Mouse (Mus musculus): ENCODE results near the gene Meis1. TPM values are rescaled to one million over a fixed set of nuclear protein-coding genes. Genes with fewer than 3 reads are reported as not detected.

Gene Meis1
- total and polyA plus RNA-seq, 3 experiments = 8.2 to 16.5 TPM; not detected in 1

- H3K79me2 ChIP-seq (ENCODE audit: control insufficient read depth, insufficient read depth, low read length, poor library complexity) = peaks cover 3% of the 10 kb centered on the region; the same call in 1 of the 2 replicates
- no peak overlapping the region for H3K4me3 ChIP-seq (ENCODE audit: control insufficient read depth in 1 of 2, insufficient read depth in 1 of 2, low read depth in 2 of 2, low read length in 2 of 2)
- H3K27me3 ChIP-seq (ENCODE audit: control insufficient read depth in 1 of 2, insufficient read depth in 2 of 2, low read length in 2 of 2) = no peaks in the 10 kb centered on the region; a peak in 1 of 4 replicates
- H3K9me3 ChIP-seq (replicated peaks; ENCODE audit: insufficient read depth, low read length) = no peaks in the 10 kb centered on the region
- no peak for DNase-seq (ENCODE audit: low read depth, low spot score)
- H3K36me3 ChIP-seq (ENCODE audit: control insufficient read depth in 1 of 2, insufficient read depth in 2 of 2, low read length in 2 of 2) = peaks cover 0 to 5% of the 10 kb centered on the region in 2 experiments; a peak in 1 of 4 replicates
- no peak overlapping the region for H3K27ac ChIP-seq (ENCODE audit: control insufficient read depth, low read depth, low read length)
- no peaks in the 10 kb centered on the region for H3K4me1 ChIP-seq (ENCODE audit: control insufficient read depth in 1 of 2, insufficient read depth in 2 of 2, low read length in 2 of 2)
- H3K9ac ChIP-seq (ENCODE audit: control insufficient read depth, low read depth, low read length, poor library complexity, severe bottlenecking) = no peak overlapping the region
- TF ChIP-seq GABPA (IDR thresholded peaks at IDR 0.05; ENCODE audit: low read depth, low read length) (no peak), POLR2A (IDR thresholded peaks at IDR 0.05; ENCODE audit: control insufficient read depth in 1 of 2, insufficient read depth in 1 of 2, low read depth in 1 of 2, low read length in 2 of 2, poor library complexity in 1 of 2) (no peak), RCOR1 (IDR thresholded peaks at IDR 0.05; ENCODE audit: low read depth, low read length) (no peak; the same call in 1 of the 2 replicates), JUND (IDR thresholded peaks at IDR 0.05; ENCODE audit: low read depth, low read length) (no peak), ELF1 (IDR thresholded peaks at IDR 0.05; ENCODE audit: low read depth, low read length) (no peak), EP300 (IDR thresholded peaks at IDR 0.05; ENCODE audit: low read depth in 1 of 2, low read length in 2 of 2) (no peak), CHD2 (IDR thresholded peaks at IDR 0.05; ENCODE audit: low read length) (no peak), MYC (IDR thresholded peaks at IDR 0.05; ENCODE audit: low read depth, low read length) (no peak), ZKSCAN1 (IDR thresholded peaks at IDR 0.05; ENCODE audit: low read depth, low read length) (no peak), ZMIZ1 (IDR thresholded peaks at IDR 0.05; ENCODE audit: low read depth, low read length) (no peak), MYB (IDR thresholded peaks at IDR 0.05; ENCODE audit: low read depth, low read length) (no peak), POLR2AphosphoS5 (IDR thresholded peaks at IDR 0.05; ENCODE audit: borderline replicate concordance, low read depth, low read length) (no peak), NRF1 (IDR thresholded peaks at IDR 0.05; ENCODE audit: insufficient read depth, low read depth, low read length, poor library complexity, severe bottlenecking) (no peak), CTCF (IDR thresholded peaks at IDR 0.05 in 2 of 3, conservative IDR thresholded peaks at IDR 0.05 in 1 of 3; ENCODE audit: control insufficient read depth in 1 of 3, insufficient read depth in 1 of 3, low read depth in 2 of 3, low read length in 3 of 3, poor library complexity in 1 of 3, severe bottlenecking in 1 of 3) (no peak)
These were observed 4.6 kb upstream of the Meis1 start for GRCm38 (mm10) chr11:19023356-19023755.

GRCm38 (mm10) chr11:19022576-19022975 lies 3.8 kb upstream of the Meis1 start:
- H3K4me3 ChIP-seq (ENCODE audit: control insufficient read depth in 1 of 2, insufficient read depth in 1 of 2, low read depth in 2 of 2, low read length in 2 of 2) = no peak overlapping the region
- no peaks in the 10 kb centered on the region for H3K27me3 ChIP-seq (ENCODE audit: control insufficient read depth in 1 of 2, insufficient read depth in 2 of 2, low read length in 2 of 2)

More at GRCm38 (mm10) chr11:19022576-19022975, 3.8 kb upstream of the Meis1 start:
- Histone ChIP-seq H3K4me1 (ENCODE audit: control insufficient read depth in 1 of 2, insufficient read depth in 2 of 2, low read length in 2 of 2) (no peaks in the 10 kb centered on the region; a peak in 1 of 4 replicates), H3K79me2 (ENCODE audit: control insufficient read depth, insufficient read depth, low read length, poor library complexity) (peaks cover 5% of the 10 kb centered on the region; the same call in 1 of the 2 replicates), H3K27ac (ENCODE audit: control insufficient read depth, low read depth, low read length) (no peak overlapping the region), H3K36me3 (ENCODE audit: control insufficient read depth in 1 of 2, insufficient read depth in 2 of 2, low read length in 2 of 2) (peaks cover 0 to 5% of the 10 kb centered on the region in 2 experiments; a peak in 1 of 4 replicates), H3K9me3 (replicated peaks; ENCODE audit: insufficient read depth, low read length) (no peaks in the 10 kb centered on the region), H3K9ac (ENCODE audit: control insufficient read depth, low read depth, low read length, poor library complexity, severe bottlenecking) (no peak overlapping the region)
- TF ChIP-seq SMC3 (IDR thresholded peaks at IDR 0.05; ENCODE audit: low read depth, low read length) (0 out of 2 replicates have a peak, but pooled peaks have one; percentile 6), GATA1 (IDR thresholded peaks at IDR 0.05; ENCODE audit: low read depth, low read length) (no peak)
- DNase-seq (ENCODE audit: low read depth, low spot score) = no peak
